Mouse (Mus musculus): ENCODE results near the gene Ssbp3.

- no peak for TF ChIP-seq POLR2A (IDR thresholded peaks at IDR 0.05; ENCODE audit: low read depth, low read length)
- no peak for TF ChIP-seq CTCF (IDR thresholded peaks at IDR 0.05; ENCODE audit: extremely low read depth, insufficient read depth, insufficient read length, insufficient replicate concordance)
These were observed 171.7 kb downstream of the Ssbp3 start for GRCm38 (mm10) chr4:107082185-107082584.

Measured in spleen, adult 2 months (tissue).